Mouse (Mus musculus): ENCODE measurements around the gene Gadl1. TPM values are rescaled to one million over a fixed set of nuclear protein-coding genes. Genes with fewer than 3 reads are reported as not detected.

Gene Gadl1
- polyA plus RNA-seq, 1 experiment from 2014 or later = 0.23 TPM

GRCm38 (mm10) chr9:115932741-115933140, 23.5 kb downstream of the Gadl1 start:
- H3K27ac ChIP-seq = 0 out of 2 replicates have a peak overlapping the region, but pooled peaks have one; percentile 35
- no peak for DNase-seq (ENCODE audit: low spot score)
- no peak overlapping the region for H3K4me3 ChIP-seq (replicated peaks; ENCODE audit: low read length)
- whole genome bisulfite sequencing = 92% methylated on average over 4 of the region's 4 CpGs
- H3K9me3 ChIP-seq (ENCODE audit: control insufficient read depth, low read length) = no peaks in the 10 kb centered on the region
- no peak for ATAC-seq (ENCODE audit: low FRiP score)
- no peaks in the 10 kb centered on the region for H3K27me3 ChIP-seq (ENCODE audit: control insufficient read depth, insufficient read depth, low read length)
- H3K9ac ChIP-seq = no peak overlapping the region
- 0 out of 2 replicates have a peak, but pooled peaks cover 6% of the 10 kb centered on the region for H3K4me1 ChIP-seq (replicated peaks; ENCODE audit: control insufficient read depth, insufficient read depth, low read length)
- H3K4me2 ChIP-seq (replicated peaks) = no peak overlapping the region
- no peaks in the 10 kb centered on the region for H3K36me3 ChIP-seq (replicated peaks; ENCODE audit: control insufficient read depth, insufficient read depth)

GRCm38 (mm10) chr9:115933243-115933964, 24.1 kb downstream of the Gadl1 start:
- 58% methylated on average over 7 of the region's 7 CpGs for WGBS
- H3K4me3 ChIP-seq (replicated peaks; ENCODE audit: low read length) = no peak overlapping the region
- H3K9me3 ChIP-seq (ENCODE audit: control insufficient read depth, low read length) = no peaks in the 10 kb centered on the region
- H3K4me2 ChIP-seq (replicated peaks) = no peak overlapping the region
- H3K4me1 ChIP-seq (replicated peaks; ENCODE audit: control insufficient read depth, insufficient read depth, low read length) = 0 out of 2 replicates have a peak, but pooled peaks cover 6% of the 10 kb centered on the region
- no peaks in the 10 kb centered on the region for H3K36me3 ChIP-seq (replicated peaks; ENCODE audit: control insufficient read depth, insufficient read depth)
- ATAC-seq (ENCODE audit: low FRiP score) (no peak; the same call in 1 of the 2 replicates), DNase-seq (ENCODE audit: low spot score) (no peak)
- 0 out of 2 replicates have a peak overlapping the region, but pooled peaks have one; percentile 35 for H3K27ac ChIP-seq
- no peak overlapping the region for H3K9ac ChIP-seq
- no peaks in the 10 kb centered on the region for H3K27me3 ChIP-seq (ENCODE audit: control insufficient read depth, insufficient read depth, low read length)

- H3K4me2 ChIP-seq (replicated peaks) = no peak overlapping the region
These were observed 25.0 kb downstream of the Gadl1 start for GRCm38 (mm10) chr9:115934288-115934687.

GRCm38 (mm10) chr9:115936350-115936749, 27.1 kb downstream of the Gadl1 start:
- Histone ChIP-seq H3K4me1 (replicated peaks; ENCODE audit: control insufficient read depth, insufficient read depth, low read length) (peaks cover 6% of the 10 kb centered on the region; the same call in 1 of the 2 replicates), H3K36me3 (replicated peaks; ENCODE audit: control insufficient read depth, insufficient read depth) (no peaks in the 10 kb centered on the region), H3K27ac (no peak overlapping the region), H3K9ac (no peak overlapping the region), H3K4me2 (replicated peaks) (no peak overlapping the region), H3K27me3 (ENCODE audit: control insufficient read depth, insufficient read depth, low read length) (no peaks in the 10 kb centered on the region), H3K4me3 (replicated peaks; ENCODE audit: low read length) (no peak overlapping the region), H3K9me3 (ENCODE audit: control insufficient read depth, low read length) (no peaks in the 10 kb centered on the region)
- DNase-seq (ENCODE audit: low spot score) = no peak
- WGBS = 80% methylated on average over 2 of the region's 2 CpGs
- no peak for ATAC-seq (ENCODE audit: low FRiP score)

More at GRCm38 (mm10) chr9:115934288-115934687, 25.0 kb downstream of the Gadl1 start:
- DNase-seq (ENCODE audit: low spot score) (no peak), ATAC-seq (ENCODE audit: low FRiP score) (no peak)
- Histone ChIP-seq H3K9ac (no peak overlapping the region), H3K4me1 (replicated peaks; ENCODE audit: control insufficient read depth, insufficient read depth, low read length) (0 out of 2 replicates have a peak, but pooled peaks cover 6% of the 10 kb centered on the region), H3K36me3 (replicated peaks; ENCODE audit: control insufficient read depth, insufficient read depth) (no peaks in the 10 kb centered on the region), H3K9me3 (ENCODE audit: control insufficient read depth, low read length) (no peaks in the 10 kb centered on the region), H3K27ac (no peak overlapping the region), H3K27me3 (ENCODE audit: control insufficient read depth, insufficient read depth, low read length) (no peaks in the 10 kb centered on the region), H3K4me3 (replicated peaks; ENCODE audit: low read length) (no peak overlapping the region)
- 93% methylated on average over 11 of the region's 11 CpGs for WGBS

GRCm38 (mm10) chr9:115937915-115938314, 28.7 kb downstream of the Gadl1 start:
- H3K27ac ChIP-seq = no peak overlapping the region
- no peak overlapping the region for H3K4me3 ChIP-seq (replicated peaks; ENCODE audit: low read length)
- H3K27me3 ChIP-seq (ENCODE audit: control insufficient read depth, insufficient read depth, low read length) = no peaks in the 10 kb centered on the region
- no peaks in the 10 kb centered on the region for H3K9me3 ChIP-seq (ENCODE audit: control insufficient read depth, low read length)
- WGBS = 95% methylated on average over 5 of the region's 5 CpGs
- no peaks in the 10 kb centered on the region for H3K36me3 ChIP-seq (replicated peaks; ENCODE audit: control insufficient read depth, insufficient read depth)
- no peak for DNase-seq (ENCODE audit: low spot score)
- ATAC-seq (ENCODE audit: low FRiP score) = no peak
- H3K9ac ChIP-seq = no peak overlapping the region
- peaks cover 7% of the 10 kb centered on the region; the same call in 1 of the 2 replicates for H3K4me1 ChIP-seq (replicated peaks; ENCODE audit: control insufficient read depth, insufficient read depth, low read length)
- no peak overlapping the region for H3K4me2 ChIP-seq (replicated peaks)

- H3K27ac ChIP-seq = no peak overlapping the region
- H3K4me1 ChIP-seq (replicated peaks; ENCODE audit: control insufficient read depth, insufficient read depth, low read length) = peaks cover 9% of the 10 kb centered on the region; the same call in 1 of the 2 replicates
- no peak for DNase-seq (ENCODE audit: low spot score)
- H3K9ac ChIP-seq = no peak overlapping the region
- no peaks in the 10 kb centered on the region for H3K9me3 ChIP-seq (ENCODE audit: control insufficient read depth, low read length)
- 87% methylated on average over 3 of the region's 3 CpGs for WGBS
- no peaks in the 10 kb centered on the region for H3K36me3 ChIP-seq (replicated peaks; ENCODE audit: control insufficient read depth, insufficient read depth)
- H3K27me3 ChIP-seq (ENCODE audit: control insufficient read depth, insufficient read depth, low read length) = no peaks in the 10 kb centered on the region
- H3K4me3 ChIP-seq (replicated peaks; ENCODE audit: low read length) = no peak overlapping the region
- ATAC-seq (ENCODE audit: low FRiP score) = no peak
- no peak overlapping the region for H3K4me2 ChIP-seq (replicated peaks)
These were observed 30.2 kb downstream of the Gadl1 start for GRCm38 (mm10) chr9:115939420-115939819.

- no peaks in the 10 kb centered on the region for H3K27me3 ChIP-seq (ENCODE audit: control insufficient read depth, insufficient read depth, low read length)
- no peak overlapping the region for H3K4me2 ChIP-seq (replicated peaks)
- DNase-seq (ENCODE audit: low spot score) (no peak), ATAC-seq (ENCODE audit: low FRiP score) (no peak)
- WGBS = 62% methylated on average over 8 of the region's 8 CpGs
- no peaks in the 10 kb centered on the region for H3K9me3 ChIP-seq (ENCODE audit: control insufficient read depth, low read length)
- peaks cover 9% of the 10 kb centered on the region; the same call in 1 of the 2 replicates for H3K4me1 ChIP-seq (replicated peaks; ENCODE audit: control insufficient read depth, insufficient read depth, low read length)
- H3K27ac ChIP-seq = no peak overlapping the region
- no peaks in the 10 kb centered on the region for H3K36me3 ChIP-seq (replicated peaks; ENCODE audit: control insufficient read depth, insufficient read depth)
- H3K4me3 ChIP-seq (replicated peaks; ENCODE audit: low read length) = no peak overlapping the region
- no peak overlapping the region for H3K9ac ChIP-seq
These were observed 31.9 kb downstream of the Gadl1 start for GRCm38 (mm10) chr9:115941171-115941570.

- no peak overlapping the region for H3K27ac ChIP-seq
- H3K9ac ChIP-seq = no peak overlapping the region
- WGBS = 27% methylated on average over 4 of the region's 4 CpGs
- no peaks in the 10 kb centered on the region for H3K36me3 ChIP-seq (replicated peaks; ENCODE audit: control insufficient read depth, insufficient read depth)
- no peaks in the 10 kb centered on the region for H3K9me3 ChIP-seq (ENCODE audit: control insufficient read depth, low read length)
- H3K4me3 ChIP-seq (replicated peaks; ENCODE audit: low read length) = no peak overlapping the region
- no peaks in the 10 kb centered on the region for H3K27me3 ChIP-seq (ENCODE audit: control insufficient read depth, insufficient read depth, low read length)
- H3K4me2 ChIP-seq (replicated peaks) = no peak overlapping the region
- no peak for DNase-seq (ENCODE audit: low spot score)
- H3K4me1 ChIP-seq (replicated peaks; ENCODE audit: control insufficient read depth, insufficient read depth, low read length) = peaks cover 9% of the 10 kb centered on the region; the same call in 1 of the 2 replicates
- ATAC-seq (ENCODE audit: low FRiP score) = no peak
These were observed 33.2 kb downstream of the Gadl1 start for GRCm38 (mm10) chr9:115942486-115942885.

GRCm38 (mm10) chr9:115942989-115943388, 33.7 kb downstream of the Gadl1 start:
- H3K27ac ChIP-seq = no peak overlapping the region
- no peak for ATAC-seq (ENCODE audit: low FRiP score)
- 25% methylated on average over 7 of the region's 7 CpGs for WGBS

More at GRCm38 (mm10) chr9:115942989-115943388, 33.7 kb downstream of the Gadl1 start:
- Histone ChIP-seq H3K9me3 (ENCODE audit: control insufficient read depth, low read length) (no peaks in the 10 kb centered on the region), H3K4me1 (replicated peaks; ENCODE audit: control insufficient read depth, insufficient read depth, low read length) (peaks cover 9% of the 10 kb centered on the region; the same call in 1 of the 2 replicates), H3K4me3 (replicated peaks; ENCODE audit: low read length) (no peak overlapping the region), H3K4me2 (replicated peaks) (no peak overlapping the region), H3K9ac (no peak overlapping the region), H3K36me3 (replicated peaks; ENCODE audit: control insufficient read depth, insufficient read depth) (no peaks in the 10 kb centered on the region), H3K27me3 (ENCODE audit: control insufficient read depth, insufficient read depth, low read length) (no peaks in the 10 kb centered on the region)
- no peak for DNase-seq (ENCODE audit: low spot score)
